In genomic region chr6:12077338-12077737, GRCm38 (mm10) we compare ENCODE assay signal across 20 mouse cellular contexts.
A peak's percentile ranks its signal among the peaks of the same experiment; 100 is the strongest.
DNase-seq lines count a peak whose midpoint lies in the region; ATAC-seq lines count a peak whose summit lies in the region.
"Had no signal": no experiment of that assay in that cellular context is flagged by ENCODE, and none has a peak within 500 bp of the region (broad histone marks: within the 10 kb centered on the region; RNA-seq: fewer than 3 reads in every experiment).

No protein-coding gene starts in this region.

- peaks cover 15% of the 10 kb centered on the region; the same call in 1 of the 2 replicates for H3K36me3 ChIP-seq in forebrain, embryonic 14.5 days (ENCODE audit: control insufficient read depth, insufficient read depth, low read length)
- peaks cover 7% of the 10 kb centered on the region for H3K36me3 ChIP-seq in forebrain, embryonic 10.5 days (replicated peaks)
- H3K36me3 ChIP-seq in hindbrain, embryonic 13.5 days, result peaks cover 8% of the 10 kb centered on the region
- H3K36me3 ChIP-seq in hindbrain, embryonic 10.5 days, result peaks cover 13% of the 10 kb centered on the region
- no peaks in the 10 kb centered on the region for H3K36me3 ChIP-seq in lung, embryonic 16.5 days (ENCODE audit: control insufficient read depth, insufficient read depth, low read length)
- H3K36me3 ChIP-seq in forebrain, embryonic 16.5 days (ENCODE audit: control insufficient read depth, insufficient read depth), result 0 out of 2 replicates have a peak, but pooled peaks cover 3% of the 10 kb centered on the region
- H3K36me3 ChIP-seq: intestine, embryonic 15.5 days had no signal

- no peak overlapping the region for H3K4me2 ChIP-seq in forebrain, embryonic 14.5 days (ENCODE audit: low read length)
- H3K4me2 ChIP-seq in hindbrain, embryonic 13.5 days, result no peak overlapping the region
- no peak overlapping the region for H3K4me2 ChIP-seq in lung, embryonic 16.5 days (ENCODE audit: low read depth, low read length)
- no peak overlapping the region for H3K4me2 ChIP-seq in forebrain, embryonic 16.5 days (ENCODE audit: low read length)
- H3K4me2 ChIP-seq: embryonic facial prominence, embryonic 13.5 days; heart, embryonic 13.5 days; intestine, embryonic 15.5 days had no signal

- H3K9me3 ChIP-seq in forebrain, embryonic 14.5 days (replicated peaks; ENCODE audit: control insufficient read depth, low read length), result no peaks in the 10 kb centered on the region
- H3K9me3 ChIP-seq in forebrain, embryonic 10.5 days, result no peaks in the 10 kb centered on the region
- H3K9me3 ChIP-seq in hindbrain, embryonic 13.5 days, result no peaks in the 10 kb centered on the region
- H3K9me3 ChIP-seq in hindbrain, embryonic 10.5 days, result no peaks in the 10 kb centered on the region
- H3K9me3 ChIP-seq in lung, embryonic 16.5 days (ENCODE audit: control insufficient read depth, low read length), result no peaks in the 10 kb centered on the region
- H3K9me3 ChIP-seq in forebrain, embryonic 16.5 days (ENCODE audit: control insufficient read depth, low read length), result no peaks in the 10 kb centered on the region
- H3K9me3 ChIP-seq: embryonic facial prominence, embryonic 13.5 days; heart, embryonic 13.5 days; intestine, embryonic 15.5 days had no signal

- H3K4me1 ChIP-seq in forebrain, embryonic 14.5 days (ENCODE audit: control insufficient read depth, insufficient read depth, low read length), result no peaks in the 10 kb centered on the region
- no peaks in the 10 kb centered on the region for H3K4me1 ChIP-seq in forebrain, embryonic 10.5 days
- H3K4me1 ChIP-seq in hindbrain, embryonic 13.5 days (replicated peaks), result peaks cover 5% of the 10 kb centered on the region; the same call in 1 of the 2 replicates
- no peaks in the 10 kb centered on the region; the same call in 1 of the 2 replicates for H3K4me1 ChIP-seq in hindbrain, embryonic 10.5 days (replicated peaks)
- peaks cover 7% of the 10 kb centered on the region for H3K4me1 ChIP-seq in lung, embryonic 16.5 days (replicated peaks; ENCODE audit: control insufficient read depth, insufficient read depth, low read length)
- H3K4me1 ChIP-seq in forebrain, embryonic 16.5 days (replicated peaks; ENCODE audit: control insufficient read depth, insufficient read depth, low read length), result peaks cover 9% of the 10 kb centered on the region; the same call in 1 of the 2 replicates
- H3K4me1 ChIP-seq: embryonic facial prominence, embryonic 13.5 days; intestine, embryonic 15.5 days had no signal

- H3K9ac ChIP-seq in forebrain, embryonic 14.5 days (ENCODE audit: low read length), result no peak overlapping the region
- no peak overlapping the region for H3K9ac ChIP-seq in hindbrain, embryonic 13.5 days
- H3K9ac ChIP-seq in lung, embryonic 16.5 days (ENCODE audit: low read length), result no peak overlapping the region
- no peak overlapping the region for H3K9ac ChIP-seq in forebrain, embryonic 16.5 days (replicated peaks; ENCODE audit: low read depth, low read length)
- H3K9ac ChIP-seq: embryonic facial prominence, embryonic 13.5 days; heart, embryonic 13.5 days; intestine, embryonic 15.5 days had no signal

- no peaks in the 10 kb centered on the region for H3K27me3 ChIP-seq in forebrain, embryonic 14.5 days (replicated peaks; ENCODE audit: control insufficient read depth, insufficient read depth, low read length)
- no peaks in the 10 kb centered on the region for H3K27me3 ChIP-seq in forebrain, embryonic 10.5 days (ENCODE audit: poor library complexity, severe bottlenecking)
- no peaks in the 10 kb centered on the region for H3K27me3 ChIP-seq in hindbrain, embryonic 13.5 days
- H3K27me3 ChIP-seq in hindbrain, embryonic 10.5 days (ENCODE audit: insufficient read depth, poor library complexity, severe bottlenecking), result no peaks in the 10 kb centered on the region
- H3K27me3 ChIP-seq in lung, embryonic 16.5 days (ENCODE audit: control insufficient read depth, insufficient read depth, low read depth, low read length), result no peaks in the 10 kb centered on the region
- H3K27me3 ChIP-seq in forebrain, embryonic 16.5 days (replicated peaks; ENCODE audit: control insufficient read depth, insufficient read depth, low read length), result no peaks in the 10 kb centered on the region
- H3K27me3 ChIP-seq: embryonic facial prominence, embryonic 13.5 days; heart, embryonic 13.5 days; intestine, embryonic 15.5 days had no signal

- H3K4me3 ChIP-seq in forebrain, embryonic 14.5 days (ENCODE audit: low read depth, low read length), result no peak overlapping the region
- H3K4me3 ChIP-seq in forebrain, embryonic 10.5 days, result no peak overlapping the region
- no peak overlapping the region for H3K4me3 ChIP-seq in hindbrain, embryonic 13.5 days
- no peak overlapping the region for H3K4me3 ChIP-seq in hindbrain, embryonic 10.5 days
- H3K4me3 ChIP-seq in lung, embryonic 16.5 days (ENCODE audit: low read length), result no peak overlapping the region
- H3K4me3 ChIP-seq in forebrain, embryonic 16.5 days (replicated peaks; ENCODE audit: low read length), result no peak overlapping the region
- H3K4me3 ChIP-seq: embryonic facial prominence, embryonic 13.5 days; gastrocnemius, adult 2 months; heart, embryonic 13.5 days; intestine, embryonic 15.5 days had no signal

- H3K27ac ChIP-seq in forebrain, embryonic 14.5 days (ENCODE audit: low read depth, low read length), result no peak overlapping the region
- H3K27ac ChIP-seq in forebrain, embryonic 10.5 days, result no peak overlapping the region
- H3K27ac ChIP-seq in hindbrain, embryonic 13.5 days, result 0 out of 2 replicates have a peak overlapping the region, but pooled peaks have one; percentile 55
- H3K27ac ChIP-seq in hindbrain, embryonic 10.5 days, result no peak overlapping the region
- H3K27ac ChIP-seq in lung, embryonic 16.5 days (ENCODE audit: low read length), result peak overlapping the region; percentile 33; the same call in 1 of the 2 replicates
- H3K27ac ChIP-seq in forebrain, embryonic 16.5 days (ENCODE audit: low read length), result no peak overlapping the region
- H3K27ac ChIP-seq: embryonic facial prominence, embryonic 13.5 days; gastrocnemius, adult 2 months; heart, embryonic 13.5 days; intestine, embryonic 15.5 days had no signal

- peak; percentile 35 for DNase-seq in forebrain, embryonic 14.5 days (ENCODE audit: low spot score)
- DNase-seq in forebrain, embryonic 10.5 days (ENCODE audit: extremely low spot score, low spot score), result no peak
- no peak for DNase-seq in hindbrain, embryonic 10.5 days (ENCODE audit: low spot score)
- no peak for DNase-seq in lung, postnatal 4 days
- no peak for DNase-seq in layer of hippocampus, postnatal 10 days (ENCODE audit: low spot score in 2 of 2)
- DNase-seq: adrenal gland, postnatal 10 days; cerebellum, adult 11-12 months; cerebellum, adult 9-10 months; cerebellum, postnatal 36 days; gastrocnemius, adult 2 months; gastrocnemius, postnatal 36 days; heart, adult 11 months; heart, postnatal 36 days; kidney, adult 18-20 months had no signal

- WGBS in forebrain, embryonic 14.5 days, result 62% methylated on average over 7 of the region's 7 CpGs
- WGBS in forebrain, embryonic 10.5 days, result 82% methylated on average over 7 of the region's 7 CpGs
- 59% methylated on average over 7 of the region's 7 CpGs for WGBS in hindbrain, embryonic 13.5 days
- 63% methylated on average over 7 of the region's 7 CpGs for WGBS in hindbrain, embryonic 10.5 days
- 50% methylated on average over 7 of the region's 7 CpGs for WGBS in lung, embryonic 16.5 days
- 55% methylated on average over 7 of the region's 7 CpGs for WGBS in forebrain, embryonic 16.5 days

- ATAC-seq in forebrain, embryonic 14.5 days, result peak; percentile 73; the same call in 1 of the 2 replicates
- ATAC-seq in hindbrain, embryonic 13.5 days (ENCODE audit: low FRiP score), result 0 out of 2 replicates have a peak, but pooled peaks have one; percentile 39
- no peak; the same call in 1 of the 2 replicates for ATAC-seq in lung, embryonic 16.5 days (ENCODE audit: low read depth)
- peak; percentile 70 for ATAC-seq in forebrain, embryonic 16.5 days
- ATAC-seq: intestine, embryonic 15.5 days had no signal

Comparison
In these comparisons a context has a peak if more than half of its experiments do, and no peak if none do; other contexts are left out.
1. H3K27ac ChIP-seq: peak in hindbrain, embryonic 13.5 days (single experiment) and lung, embryonic 16.5 days (single experiment); none in forebrain, embryonic 14.5 days (single experiment), forebrain, embryonic 10.5 days (single experiment), hindbrain, embryonic 10.5 days (single experiment) and forebrain, embryonic 16.5 days (single experiment).